Mouse (Mus musculus) fibroblast of lung, adult 2 months (primary cell): ENCODE results near the gene Acsm1.

Experiments
- DNase-seq: peaks from one replicate; pipeline ENCODE4 v3.0.0-alpha.2; 2011; ENCODE audit warnings: low read depth

Acsm1 gene

DNA sequence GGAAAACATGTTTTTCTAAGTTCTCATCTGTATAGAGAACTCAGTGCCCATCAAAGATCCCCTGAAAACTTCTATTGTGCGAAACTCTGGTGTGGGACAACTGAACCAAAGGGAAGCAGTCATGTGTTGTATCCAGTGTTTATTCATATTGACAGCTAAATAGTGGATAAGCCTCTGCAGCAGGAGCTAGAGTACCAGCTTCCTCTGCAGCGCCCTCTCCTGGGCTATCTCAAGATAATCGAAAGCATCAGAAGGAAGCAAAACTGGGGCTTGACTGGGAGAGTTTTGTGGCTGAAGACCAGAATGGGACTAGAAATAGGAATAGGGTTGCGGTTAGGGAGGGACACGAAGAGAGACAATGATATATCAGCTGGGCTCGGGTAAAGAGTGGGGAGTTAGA is 64.1 kb downstream of the Acsm1 start:
- DNase-seq = no peak

DNA sequence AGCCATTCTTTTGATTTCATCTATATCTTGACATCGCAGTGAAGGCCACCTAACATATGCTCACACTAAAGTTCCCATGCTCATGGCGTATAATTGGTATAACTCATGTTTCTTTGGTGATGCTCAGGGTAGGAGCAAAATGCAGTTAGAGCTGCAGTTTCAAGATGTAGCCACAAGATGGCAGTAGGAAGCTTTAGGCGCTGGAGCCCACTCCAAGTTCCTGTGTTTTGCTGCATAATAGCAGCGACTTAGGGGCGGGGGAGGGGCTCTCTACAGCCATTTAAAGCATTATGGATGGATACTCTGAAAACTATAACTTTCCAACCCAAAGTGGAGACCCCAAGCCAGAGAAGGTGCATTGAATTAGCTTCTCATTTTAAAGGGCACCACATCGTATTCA is 66.6 kb downstream of the Acsm1 start:
- peak; percentile 14 for DNase-seq

DNA sequence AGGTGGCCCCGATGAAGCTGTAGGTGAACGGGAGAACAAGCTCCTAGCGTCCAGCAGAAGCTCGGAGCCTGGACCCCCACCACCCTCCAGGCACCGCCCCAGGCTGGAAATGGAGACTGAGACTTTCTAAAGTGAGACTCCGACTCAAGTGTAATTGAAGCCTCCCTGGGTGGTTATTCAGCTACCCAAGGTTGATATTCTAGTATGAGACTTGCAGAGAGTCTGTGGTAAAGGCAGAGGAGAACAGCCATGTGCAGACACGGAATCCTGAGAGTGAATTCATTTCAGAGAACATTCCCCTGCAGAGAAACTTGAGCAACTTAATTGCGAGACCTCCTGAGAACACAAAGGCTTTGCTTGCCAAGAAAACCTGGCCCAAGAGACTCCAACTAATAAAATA is 73.3 kb downstream of the Acsm1 start:
- DNase-seq = no peak

DNA sequence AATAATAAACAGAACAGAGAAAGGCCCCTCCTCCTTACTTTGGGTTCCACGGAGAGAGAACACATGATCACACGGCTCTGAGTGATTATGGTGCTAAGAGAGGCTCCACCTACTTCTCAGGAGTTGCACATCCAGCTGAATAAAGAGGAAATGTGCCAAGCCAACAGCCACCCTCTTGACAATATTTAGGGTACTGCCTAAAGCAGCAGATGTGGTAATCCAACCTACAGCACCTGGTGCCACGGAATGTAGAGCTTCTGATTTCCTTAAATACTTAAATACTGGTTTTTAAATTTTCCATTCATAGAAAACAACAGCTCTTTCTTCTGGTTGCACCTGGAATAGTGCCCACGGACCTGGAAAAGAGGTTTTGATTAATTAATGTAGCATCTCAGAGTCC is 75.9 kb downstream of the Acsm1 start:
- DNase-seq = no peak

DNA sequence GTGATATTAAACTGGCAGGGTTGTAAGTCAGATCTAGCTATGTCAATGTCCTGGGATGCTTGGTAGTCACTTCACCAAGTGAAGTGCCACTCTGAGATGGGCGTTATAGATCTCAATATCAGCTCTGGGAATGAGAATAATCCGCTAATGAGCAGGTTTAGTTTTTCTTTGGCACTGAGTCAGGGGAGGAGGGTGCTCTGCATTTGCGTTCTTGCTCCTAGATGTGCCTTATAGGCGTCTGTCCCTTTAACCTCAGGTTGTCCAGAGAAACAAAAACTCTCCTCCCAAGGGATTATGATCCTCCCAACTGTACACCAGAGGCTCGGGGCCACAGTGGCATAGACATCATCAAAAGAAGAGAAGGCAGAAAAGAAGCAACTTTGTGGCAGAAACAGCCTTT is 82.9 kb downstream of the Acsm1 start, which contains the start of gene Acsm4:
TSS of gene Acsm4 (plus strand) at position 301 of the 400 bp plus-strand sequence.
- DNase-seq = no peak

DNA sequence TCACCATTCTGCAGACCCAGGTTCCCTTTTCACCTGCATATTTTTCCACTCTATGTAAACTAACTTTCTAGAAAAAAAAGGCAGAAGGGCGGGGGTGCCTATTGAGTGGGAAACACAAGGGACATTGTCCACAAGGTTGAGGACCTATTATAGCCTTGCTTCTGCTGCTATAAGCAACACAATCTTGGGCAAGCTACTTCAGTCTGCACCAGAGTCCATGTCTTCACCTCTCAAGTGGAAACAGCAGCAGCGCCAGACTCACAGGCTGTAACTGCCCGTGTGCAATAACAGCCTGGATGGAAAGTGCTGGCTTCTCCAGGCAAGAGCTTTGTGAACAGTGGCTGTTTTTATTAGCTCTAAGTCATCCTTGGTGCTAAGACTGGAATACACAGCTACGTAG is 85.5 kb downstream of the Acsm1 start:
- DNase-seq = no peak

DNA sequence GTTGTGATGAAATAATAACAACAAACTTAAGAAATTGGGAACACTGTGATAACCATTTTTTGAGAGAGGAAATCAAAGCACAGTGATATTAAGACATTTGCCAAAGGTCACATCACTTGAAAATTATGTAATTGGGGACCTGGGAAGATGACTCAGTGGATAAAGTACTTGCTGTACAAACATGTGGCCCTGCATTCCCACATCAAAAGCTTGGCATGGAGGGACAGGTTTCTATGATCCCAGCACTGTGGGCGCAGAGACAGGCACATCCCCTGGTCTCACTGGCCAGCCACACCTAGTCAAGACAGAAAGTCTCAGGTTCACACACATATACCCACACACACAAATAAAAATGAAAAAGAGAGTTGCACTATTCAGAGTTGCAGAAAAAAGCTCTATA is 88.1 kb downstream of the Acsm1 start:
- no peak for DNase-seq
